15 mouse cellular contexts compared by ENCODE assay signal in genomic region chr2:26921784-26922183, GRCm38 (mm10). TPM values are rescaled to one million over a fixed set of nuclear protein-coding genes. Genes with fewer than 3 reads are reported as not detected.
DNase-seq lines count a peak whose midpoint lies in the region; ATAC-seq and TF ChIP-seq lines count a peak whose summit lies in the region.
"Had no signal": no experiment of that assay in that cellular context is flagged by ENCODE, and none has a peak within 500 bp of the region (broad histone marks: within the 10 kb centered on the region; RNA-seq: fewer than 3 reads in every experiment).

No protein-coding gene starts in this region.

- H3K4me2 ChIP-seq in heart, embryonic 16.5 days (ENCODE audit: low read depth, low read length) = no peak overlapping the region
- no peak overlapping the region for H3K4me2 ChIP-seq in liver, postnatal 0 days (ENCODE audit: low read depth, low read length)
- H3K4me2 ChIP-seq in liver, embryonic 12.5 days = no peak overlapping the region
- H3K4me2 ChIP-seq: midbrain, embryonic 12.5 days had no signal

- H3K4me1 ChIP-seq in heart, embryonic 16.5 days (ENCODE audit: control insufficient read depth, insufficient read depth, low read length) = peaks cover 20% of the 10 kb centered on the region
- H3K4me1 ChIP-seq in liver, postnatal 0 days (ENCODE audit: insufficient read depth) = peaks cover 12% of the 10 kb centered on the region
- peaks cover 20% of the 10 kb centered on the region for H3K4me1 ChIP-seq in liver, embryonic 12.5 days

- no peak overlapping the region for H3K4me3 ChIP-seq in heart, embryonic 16.5 days (ENCODE audit: low read length)
- H3K4me3 ChIP-seq in liver, postnatal 0 days (ENCODE audit: low read depth, low read length) = no peak overlapping the region
- H3K4me3 ChIP-seq in liver, embryonic 12.5 days = no peak overlapping the region
- H3K4me3 ChIP-seq: erythroblast, embryonic 14.5 days; limb, embryonic 10.5 days; midbrain, embryonic 12.5 days had no signal

- no peaks in the 10 kb centered on the region for H3K27me3 ChIP-seq in heart, embryonic 16.5 days (ENCODE audit: control insufficient read depth, insufficient read depth, low read length)
- H3K27me3 ChIP-seq in liver, postnatal 0 days (ENCODE audit: insufficient read depth, low read length) = no peaks in the 10 kb centered on the region
- no peaks in the 10 kb centered on the region for H3K27me3 ChIP-seq in liver, embryonic 12.5 days (replicated peaks)
- H3K27me3 ChIP-seq: midbrain, embryonic 12.5 days had no signal

- no peak overlapping the region for H3K9ac ChIP-seq in heart, embryonic 16.5 days (ENCODE audit: low read length)
- H3K9ac ChIP-seq in liver, postnatal 0 days (replicated peaks) = no peak overlapping the region
- no peak overlapping the region for H3K9ac ChIP-seq in liver, embryonic 12.5 days
- H3K9ac ChIP-seq: midbrain, embryonic 12.5 days had no signal

- no peak for TF ChIP-seq EP300 in liver, postnatal 0 days (IDR thresholded peaks at IDR 0.05; ENCODE audit: low read depth)

- peak overlapping the region; percentile 76 for H3K27ac ChIP-seq in heart, embryonic 16.5 days (ENCODE audit: low read length)
- no peak overlapping the region for H3K27ac ChIP-seq in liver, postnatal 0 days (ENCODE audit: low read depth)
- H3K27ac ChIP-seq in liver, embryonic 12.5 days = no peak overlapping the region
- H3K27ac ChIP-seq: limb, embryonic 10.5 days; midbrain, embryonic 12.5 days had no signal

- ATAC-seq in heart, embryonic 16.5 days (replicated peaks; ENCODE audit: extremely low read depth, insufficient read depth, low FRiP score) = 0 out of 2 replicates have a peak, but pooled peaks have one; percentile 50
- peak; percentile 64 for ATAC-seq in liver, postnatal 0 days
- no peak for ATAC-seq in liver, embryonic 12.5 days
- ATAC-seq: CD4-positive, CD25-positive, alpha-beta regulatory T cell, adult 4 months; hindbrain, embryonic 16.5 days had no signal

- 29% methylated on average over 9 of the region's 9 CpGs for WGBS in heart, embryonic 16.5 days
- 67% methylated on average over 9 of the region's 9 CpGs for WGBS in liver, postnatal 0 days (ENCODE audit: insufficient replicate concordance)
- WGBS in liver, embryonic 12.5 days (ENCODE audit: insufficient replicate concordance) = 68% methylated on average over 9 of the region's 9 CpGs

- no peak for DNase-seq in heart, adult 8-10 months (ENCODE audit: low spot score)
- peak; percentile 50 for DNase-seq in liver, postnatal 0 days
- DNase-seq in R1 (ENCODE audit: low read depth, low spot score) = peak; percentile 41
- peak; percentile 59 to 73 for DNase-seq in kidney, postnatal 36 days
- no peak for DNase-seq in left cerebral cortex, adult 8-10 months (ENCODE audit: low spot score in 2 of 2)
- DNase-seq: cerebellum, adult 9-10 months; embryo, embryonic 11 days; thymus, postnatal 4 days had no signal

- no peak for TF ChIP-seq CTCF in liver, postnatal 0 days (IDR thresholded peaks at IDR 0.05; ENCODE audit: low read depth)

- peaks cover 75% of the 10 kb centered on the region for H3K36me3 ChIP-seq in heart, embryonic 16.5 days (ENCODE audit: control insufficient read depth, insufficient read depth)
- H3K36me3 ChIP-seq in liver, postnatal 0 days (replicated peaks; ENCODE audit: insufficient read depth, low read length) = peaks cover 85% of the 10 kb centered on the region
- peaks cover 97% of the 10 kb centered on the region for H3K36me3 ChIP-seq in liver, embryonic 12.5 days

- no peaks in the 10 kb centered on the region for H3K9me3 ChIP-seq in heart, embryonic 16.5 days (replicated peaks; ENCODE audit: control insufficient read depth, low read length)
- H3K9me3 ChIP-seq in liver, postnatal 0 days (ENCODE audit: low read length) = no peaks in the 10 kb centered on the region
- H3K9me3 ChIP-seq in liver, embryonic 12.5 days (replicated peaks) = no peaks in the 10 kb centered on the region
- H3K9me3 ChIP-seq: limb, embryonic 10.5 days; midbrain, embryonic 12.5 days had no signal

RNA-seq across cellular contexts. Expression of gene Surf1, which starts 5.5 kb away (rescaled TPM):
- 46.8 and 47.6 TPM in 2 replicates for polyA plus RNA-seq in heart, embryonic 16.5 days (2015; fragmentation: Nextera tagmentation; extraction: Ambion mirVana)
- total RNA-seq in heart, adult 8-10 months (2022) = 10 to 100 TPM; 58.5 to 70.1 (median 64.5) TPM
- polyA plus RNA-seq in liver, postnatal 0 days (2015; fragmentation: Nextera tagmentation; extraction: Ambion mirVana) = 29.8 and 30.1 TPM in 2 replicates
- polyA plus RNA-seq in liver, embryonic 12.5 days (2016; fragmentation: Nextera tagmentation; extraction: Ambion mirVana) = 41.6 and 42.5 TPM in 2 replicates
- total RNA-seq in left cerebral cortex, adult 8-10 months (2022) = 100 to 1,000 TPM; 116 to 127 (median 120) TPM

RNA-seq across cellular contexts. Expression of gene Surf2, which starts 5.6 kb away (rescaled TPM):
- 36.2 and 38.1 TPM in 2 replicates for polyA plus RNA-seq in heart, embryonic 16.5 days (2015; fragmentation: Nextera tagmentation; extraction: Ambion mirVana)
- total RNA-seq in heart, adult 8-10 months (2022) = 10 to 100 TPM; 15.0 to 21.4 (median 17.0) TPM
- 14.6 and 15.3 TPM in 2 replicates for polyA plus RNA-seq in liver, postnatal 0 days (2015; fragmentation: Nextera tagmentation; extraction: Ambion mirVana)
- 46.3 and 48.1 TPM in 2 replicates for polyA plus RNA-seq in liver, embryonic 12.5 days (2016; fragmentation: Nextera tagmentation; extraction: Ambion mirVana)
- 10 to 100 TPM; 33.1 to 38.0 (median 36.3) TPM for total RNA-seq in left cerebral cortex, adult 8-10 months (2022)

RNA-seq across cellular contexts. Expression of gene Rpl7a, which starts 11.2 kb away (rescaled TPM):
- polyA plus RNA-seq in heart, embryonic 16.5 days (2015; fragmentation: Nextera tagmentation; extraction: Ambion mirVana) = 287 and 336 TPM in 2 replicates
- total RNA-seq in heart, adult 8-10 months (2022) = 100 to 1,000 TPM; 268 to 317 (median 304) TPM
- 341 and 347 TPM in 2 replicates for polyA plus RNA-seq in liver, postnatal 0 days (2015; fragmentation: Nextera tagmentation; extraction: Ambion mirVana)
- polyA plus RNA-seq in liver, embryonic 12.5 days (2016; fragmentation: Nextera tagmentation; extraction: Ambion mirVana) = 560 and 587 TPM in 2 replicates
- 100 to 1,000 TPM; 215 to 270 (median 238) TPM for total RNA-seq in left cerebral cortex, adult 8-10 months (2022)

RNA-seq across cellular contexts. Expression of gene Med22, which starts 11.3 kb away (rescaled TPM):
- polyA plus RNA-seq in heart, embryonic 16.5 days (2015; fragmentation: Nextera tagmentation; extraction: Ambion mirVana) = 43.7 and 45.4 TPM in 2 replicates
- 10 to 100 TPM; 24.2 to 26.9 (median 24.8) TPM for total RNA-seq in heart, adult 8-10 months (2022)
- polyA plus RNA-seq in liver, postnatal 0 days (2015; fragmentation: Nextera tagmentation; extraction: Ambion mirVana) = 13.2 and 14.4 TPM in 2 replicates
- 30.0 and 32.1 TPM in 2 replicates for polyA plus RNA-seq in liver, embryonic 12.5 days (2016; fragmentation: Nextera tagmentation; extraction: Ambion mirVana)
- 10 to 100 TPM; 46.7 to 55.4 (median 50.1) TPM for total RNA-seq in left cerebral cortex, adult 8-10 months (2022)

RNA-seq across cellular contexts. Expression of gene Surf4, which starts 11.9 kb away (rescaled TPM):
- polyA plus RNA-seq in heart, embryonic 16.5 days (2015; fragmentation: Nextera tagmentation; extraction: Ambion mirVana) = 160 and 177 TPM in 2 replicates
- 10 to 100 TPM; 85.4 to 92.1 (median 86.7) TPM for total RNA-seq in heart, adult 8-10 months (2022)
- 105 and 112 TPM in 2 replicates for polyA plus RNA-seq in liver, postnatal 0 days (2015; fragmentation: Nextera tagmentation; extraction: Ambion mirVana)
- 120 and 124 TPM in 2 replicates for polyA plus RNA-seq in liver, embryonic 12.5 days (2016; fragmentation: Nextera tagmentation; extraction: Ambion mirVana)
- total RNA-seq in left cerebral cortex, adult 8-10 months (2022) = 10 to 100 TPM; 46.2 to 51.8 (median 49.9) TPM

Comparison
In these comparisons a context has a peak if more than half of its experiments do, and no peak if none do; other contexts are left out.
1. DNase-seq: peak in liver, postnatal 0 days (single experiment), R1 (single experiment) and kidney, postnatal 36 days (2 of 2); none in heart, adult 8-10 months (single experiment) and left cerebral cortex, adult 8-10 months (0 of 2).